Mouse (Mus musculus): Measurements from ENCODE around the gene Mboat2. TPM values are rescaled to one million over a fixed set of nuclear protein-coding genes. Genes with fewer than 3 reads are reported as not detected.

The Mboat2 gene
- polyA plus RNA-seq, 1 experiment = not detected

DNA sequence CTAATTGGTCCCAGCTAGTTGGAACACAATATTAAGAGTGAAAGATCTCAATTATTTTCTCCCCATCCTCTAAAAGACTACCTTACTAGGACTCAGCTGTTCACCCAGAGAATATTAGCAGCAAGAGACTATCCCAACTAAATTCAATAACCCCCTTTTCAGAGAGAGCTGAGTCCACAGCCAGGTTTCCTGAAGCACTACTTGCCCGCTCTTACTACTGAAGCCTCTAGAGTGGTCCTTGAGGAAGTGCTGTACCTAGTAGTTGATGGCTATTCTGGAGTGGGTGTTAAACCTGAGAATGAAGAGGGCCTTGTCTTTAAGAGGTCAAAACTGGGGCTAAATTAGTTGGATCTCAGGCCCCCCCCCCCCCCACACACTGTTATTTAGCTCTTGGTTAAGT is 593 bp upstream of the Mboat2 start:
- 69% methylated on average over 1 of the region's 1 CpGs for WGBS
- 0 out of 2 replicates have a peak overlapping the region, but pooled peaks have one; percentile 61 for H3K27ac ChIP-seq (ENCODE audit: insufficient read depth, low read depth, low read length)
- H3K4me3 ChIP-seq (ENCODE audit: insufficient read depth, low read depth, low read length) = no peak overlapping the region

DNA sequence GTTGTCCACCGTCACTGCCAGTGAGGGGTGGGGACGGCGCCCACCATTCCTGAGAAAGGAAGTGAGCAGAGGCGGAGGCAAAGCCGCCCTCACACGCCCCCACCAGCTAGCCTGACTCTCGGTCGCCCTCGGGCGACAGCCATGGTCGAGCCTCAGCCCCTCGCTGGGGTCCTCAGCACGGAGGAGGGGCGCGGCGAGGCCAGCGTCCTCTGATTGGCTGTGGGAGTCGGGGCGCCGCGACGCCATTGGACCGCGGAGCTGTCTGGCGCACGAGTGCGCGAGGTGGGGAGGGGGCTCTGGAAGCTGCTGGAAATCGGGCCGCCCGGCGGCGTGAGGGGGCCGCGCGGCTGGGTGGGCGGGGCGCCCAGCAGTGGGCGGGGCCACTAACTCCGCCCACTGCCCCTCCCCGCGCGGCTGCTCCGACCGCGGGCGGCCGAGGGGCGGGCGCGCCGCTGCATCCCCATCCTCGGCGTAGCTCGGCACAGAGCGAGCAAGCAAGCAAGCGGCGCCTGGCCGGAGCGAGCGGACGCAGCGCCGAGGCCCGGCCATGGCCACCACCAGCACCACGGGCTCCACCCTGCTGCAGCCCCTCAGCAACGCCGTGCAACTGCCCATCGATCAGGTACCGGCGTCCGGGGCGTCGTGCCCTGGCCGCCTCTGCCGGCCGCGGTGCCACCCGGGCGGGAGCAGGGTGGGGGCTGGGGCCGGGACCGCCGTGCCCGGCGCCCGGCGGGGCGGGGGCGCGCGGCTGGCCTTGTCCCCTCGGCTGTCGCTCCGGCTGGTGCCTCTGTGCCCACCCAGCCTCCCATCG is 679 bp downstream of the Mboat2 start:
- TF ChIP-seq CTCF (IDR thresholded peaks at IDR 0.05; ENCODE audit: insufficient read depth, low read depth, low read length) = no peak
- peak; percentile 69 for TF ChIP-seq POLR2A (IDR thresholded peaks at IDR 0.05; ENCODE audit: insufficient read depth, low read depth, low read length)
- Histone ChIP-seq H3K4me1 (ENCODE audit: control insufficient read depth, insufficient read depth, low read length) (no peaks in the 10 kb centered on the region; the same call in 1 of the 2 replicates), H3K27ac (ENCODE audit: insufficient read depth, low read depth, low read length) (peak overlapping the region; percentile 61), H3K4me3 (ENCODE audit: insufficient read depth, low read depth, low read length) (peak overlapping the region; percentile 97)
- WGBS = under 1% methylated on average over 94 of the region's 95 CpGs

More for the DNA sequence above, 593 bp upstream of the Mboat2 start:
- no peak for TF ChIP-seq CTCF (IDR thresholded peaks at IDR 0.05; ENCODE audit: insufficient read depth, low read depth, low read length)
- TF ChIP-seq POLR2A (IDR thresholded peaks at IDR 0.05; ENCODE audit: insufficient read depth, low read depth, low read length) = no peak
- H3K4me1 ChIP-seq (ENCODE audit: control insufficient read depth, insufficient read depth, low read length) = no peaks in the 10 kb centered on the region; the same call in 1 of the 2 replicates

DNA sequence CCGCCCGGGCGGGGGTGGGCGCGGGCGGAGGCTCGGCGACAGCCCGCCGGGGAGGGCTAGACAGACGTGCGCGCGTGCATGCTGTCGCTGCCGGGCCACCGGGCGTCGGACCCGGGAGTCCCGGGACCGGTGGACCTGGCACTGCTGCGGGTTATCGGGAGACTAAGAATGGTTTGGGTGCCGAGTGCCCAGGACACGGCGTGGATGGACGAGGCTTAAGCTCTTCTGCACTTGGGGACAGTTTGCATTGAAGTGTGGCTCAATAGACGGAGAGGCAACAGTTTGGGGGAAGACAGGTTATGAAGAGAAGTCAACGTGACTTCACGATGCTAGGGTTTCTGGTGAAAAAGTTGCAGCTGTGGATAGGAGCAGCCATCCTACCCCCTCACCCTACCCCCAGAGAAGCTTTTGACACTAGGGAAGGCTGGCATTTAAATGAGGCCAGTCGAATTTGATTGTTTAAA is 1.3 kb downstream of the Mboat2 start:
- H3K4me3 ChIP-seq (ENCODE audit: insufficient read depth, low read depth, low read length) = peak overlapping the region; percentile 97
- H3K4me1 ChIP-seq (ENCODE audit: control insufficient read depth, insufficient read depth, low read length) = no peaks in the 10 kb centered on the region; the same call in 1 of the 2 replicates
- TF ChIP-seq CTCF (IDR thresholded peaks at IDR 0.05; ENCODE audit: insufficient read depth, low read depth, low read length) = no peak
- TF ChIP-seq POLR2A (IDR thresholded peaks at IDR 0.05; ENCODE audit: insufficient read depth, low read depth, low read length) = no peak
- WGBS = under 1% methylated on average over 32 of the region's 32 CpGs
- H3K27ac ChIP-seq (ENCODE audit: insufficient read depth, low read depth, low read length) = no peak overlapping the region; the same call in 1 of the 2 replicates

DNA sequence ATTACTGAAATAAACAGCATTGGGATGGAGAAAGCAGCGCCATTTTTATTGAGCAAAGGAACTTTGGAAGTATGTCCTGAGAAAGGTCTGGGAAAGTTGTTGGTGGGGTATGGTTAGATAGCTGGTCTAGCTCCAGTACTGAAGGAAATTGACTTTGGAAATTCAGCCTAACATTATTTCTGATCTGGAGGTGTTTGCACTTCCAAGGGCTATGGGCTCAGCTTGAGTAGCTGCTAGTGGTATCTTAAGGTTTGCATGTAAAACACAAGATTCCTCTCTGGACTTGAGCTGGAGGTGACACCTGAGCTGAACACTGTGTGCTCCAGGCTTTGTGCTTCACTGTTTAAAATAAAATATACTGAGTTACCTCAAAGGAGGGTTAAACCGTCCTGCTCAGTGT is 1.8 kb downstream of the Mboat2 start:
- 23% methylated on average over 2 of the region's 2 CpGs for WGBS
- H3K4me3 ChIP-seq (ENCODE audit: insufficient read depth, low read depth, low read length) = peak overlapping the region; percentile 97
- TF ChIP-seq CTCF (IDR thresholded peaks at IDR 0.05; ENCODE audit: insufficient read depth, low read depth, low read length) = no peak
- TF ChIP-seq POLR2A (IDR thresholded peaks at IDR 0.05; ENCODE audit: insufficient read depth, low read depth, low read length) = no peak
- H3K27ac ChIP-seq (ENCODE audit: insufficient read depth, low read depth, low read length) = no peak overlapping the region; the same call in 1 of the 2 replicates
- H3K4me1 ChIP-seq (ENCODE audit: control insufficient read depth, insufficient read depth, low read length) = peaks cover 1% of the 10 kb centered on the region

DNA sequence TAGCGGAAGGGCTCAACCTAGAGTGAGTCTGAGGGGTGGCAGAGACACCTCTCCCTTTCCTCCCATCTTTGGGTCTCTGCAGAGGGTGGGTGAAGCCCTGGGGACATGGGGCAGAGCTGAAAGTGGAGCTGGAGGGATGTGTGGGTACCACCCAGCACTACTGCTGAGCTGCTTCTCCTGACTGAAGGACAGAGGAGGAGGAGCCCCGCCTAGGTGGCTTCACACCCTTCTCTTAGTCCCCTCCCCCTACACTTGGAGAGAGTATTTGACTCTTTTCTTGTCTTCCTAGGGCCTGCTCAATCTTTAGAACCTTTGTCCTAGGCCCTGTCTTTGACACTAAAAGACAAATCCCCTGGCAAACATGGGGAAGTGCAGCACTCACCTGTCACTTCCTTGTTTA is 7.3 kb downstream of the Mboat2 start:
- Histone ChIP-seq H3K4me1 (ENCODE audit: control insufficient read depth, insufficient read depth, low read length) (peaks cover 9% of the 10 kb centered on the region), H3K27ac (ENCODE audit: insufficient read depth, low read depth, low read length) (no peak overlapping the region), H3K4me3 (ENCODE audit: insufficient read depth, low read depth, low read length) (no peak overlapping the region)
- TF ChIP-seq POLR2A (IDR thresholded peaks at IDR 0.05; ENCODE audit: insufficient read depth, low read depth, low read length) = no peak
- TF ChIP-seq CTCF (IDR thresholded peaks at IDR 0.05; ENCODE audit: insufficient read depth, low read depth, low read length) = no peak
- 78% methylated on average over 2 of the region's 2 CpGs for WGBS

- peaks cover 18% of the 10 kb centered on the region for H3K4me1 ChIP-seq (ENCODE audit: control insufficient read depth, insufficient read depth, low read length)
- TF ChIP-seq CTCF (IDR thresholded peaks at IDR 0.05; ENCODE audit: insufficient read depth, low read depth, low read length) = no peak
- no peak for TF ChIP-seq POLR2A (IDR thresholded peaks at IDR 0.05; ENCODE audit: insufficient read depth, low read depth, low read length)
Measured at GRCm38 (mm10) chr12:24841115-24841879, 10.6 kb downstream of the Mboat2 start.

GRCm38 (mm10) chr12:24842299-24842910 is 11.7 kb downstream of the Mboat2 start:
- H3K4me1 ChIP-seq (ENCODE audit: control insufficient read depth, insufficient read depth, low read length) = peaks cover 17% of the 10 kb centered on the region
- TF ChIP-seq CTCF (IDR thresholded peaks at IDR 0.05; ENCODE audit: insufficient read depth, low read depth, low read length) (no peak), POLR2A (IDR thresholded peaks at IDR 0.05; ENCODE audit: insufficient read depth, low read depth, low read length) (no peak)
- no peak overlapping the region for H3K4me3 ChIP-seq (ENCODE audit: insufficient read depth, low read depth, low read length)
- 52% methylated on average over 11 of the region's 11 CpGs for WGBS
- no peak overlapping the region for H3K27ac ChIP-seq (ENCODE audit: insufficient read depth, low read depth, low read length)

More at GRCm38 (mm10) chr12:24841115-24841879, 10.6 kb downstream of the Mboat2 start:
- Histone ChIP-seq H3K4me3 (ENCODE audit: insufficient read depth, low read depth, low read length) (no peak overlapping the region), H3K27ac (ENCODE audit: insufficient read depth, low read depth, low read length) (no peak overlapping the region)
- 65% methylated on average over 9 of the region's 9 CpGs for WGBS

GRCm38 (mm10) chr12:24843395-24844072 is 12.9 kb downstream of the Mboat2 start:
- no peak overlapping the region for H3K4me3 ChIP-seq (ENCODE audit: insufficient read depth, low read depth, low read length)
- WGBS = 64% methylated on average over 7 of the region's 7 CpGs

More at GRCm38 (mm10) chr12:24843395-24844072, 12.9 kb downstream of the Mboat2 start:
- no peak overlapping the region for H3K27ac ChIP-seq (ENCODE audit: insufficient read depth, low read depth, low read length)
- TF ChIP-seq POLR2A (IDR thresholded peaks at IDR 0.05; ENCODE audit: insufficient read depth, low read depth, low read length) (no peak), CTCF (IDR thresholded peaks at IDR 0.05; ENCODE audit: insufficient read depth, low read depth, low read length) (no peak)
- peaks cover 12% of the 10 kb centered on the region for H3K4me1 ChIP-seq (ENCODE audit: control insufficient read depth, insufficient read depth, low read length)
